Mouse (Mus musculus) right cerebral cortex, postnatal 25 days (tissue): ENCODE results near the gene Gdf3.
"Not testable (repeated sequence)": the region's sequence is repeated elsewhere in the genome, so short reads cannot be mapped to it uniquely, and the experiment has no call there.

Source experiments
- DNase-seq: peaks from one replicate; pipeline ENCODE4 v3.0.0; 2022

Gdf3 gene

DNA sequence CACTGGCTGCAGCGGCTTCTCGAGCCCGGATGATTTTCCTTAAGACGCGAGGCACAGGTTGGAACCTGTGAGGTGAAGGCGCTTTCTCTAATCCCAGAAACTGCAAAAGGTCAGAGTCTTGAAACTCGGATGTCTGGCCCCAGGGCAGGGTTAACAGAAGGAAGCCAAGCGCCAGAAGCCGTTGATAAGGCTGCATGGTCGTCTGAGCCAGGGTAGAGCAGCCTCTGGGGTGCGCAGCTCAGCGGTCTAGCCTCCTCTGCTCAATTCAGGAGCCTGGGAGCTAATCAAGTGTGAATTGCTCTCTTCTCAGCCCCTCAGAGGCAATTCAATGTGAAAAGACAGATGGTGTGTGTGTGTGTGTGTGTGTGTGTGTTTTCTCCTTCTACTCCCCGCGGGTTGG lies at the start of gene Gdf3:
TSS of gene Gdf3 (minus strand) at position 317 of the 400 bp plus-strand sequence.
- DNase-seq: no peak

DNA sequence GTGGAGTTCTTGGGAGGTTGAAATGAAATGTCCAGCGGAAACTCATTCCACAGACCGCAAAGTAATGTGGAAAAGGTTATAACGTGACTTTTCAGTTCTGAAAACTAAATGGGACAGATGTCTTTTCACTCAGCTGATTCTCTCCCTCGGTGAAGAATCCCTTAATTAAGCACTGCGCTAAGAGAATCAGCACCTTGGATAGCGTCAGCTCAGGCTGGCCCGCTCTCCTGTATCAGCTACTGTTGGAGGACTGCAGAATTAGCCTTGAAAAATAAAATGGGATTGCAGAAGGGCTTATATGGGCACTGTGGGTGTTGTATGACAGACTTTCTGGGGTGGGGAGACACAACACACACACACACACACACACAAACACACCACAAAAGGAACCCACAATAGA lies 49.7 kb upstream of the Gdf3 start:
- no peak for DNase-seq

DNA sequence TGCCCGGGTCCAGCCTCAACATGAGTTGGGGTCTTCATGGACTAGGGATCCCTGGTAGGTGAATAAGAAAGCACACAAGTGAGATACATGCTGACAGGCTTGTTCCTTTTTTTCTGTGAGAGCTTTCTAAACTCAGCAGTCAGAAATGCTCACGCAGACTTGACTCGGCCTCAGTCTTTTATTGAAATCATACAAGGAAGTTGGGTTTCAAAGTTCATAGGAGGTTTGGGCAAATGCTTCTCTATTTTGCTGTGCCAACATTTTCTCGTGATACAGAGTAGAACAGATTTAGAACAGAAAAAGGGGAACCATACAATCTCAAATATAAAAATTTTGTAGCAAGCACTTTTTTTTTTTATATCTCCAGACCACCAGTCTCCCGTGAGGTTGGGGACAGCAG lies 47.7 kb upstream of the Gdf3 start:
- no peak for DNase-seq

DNA sequence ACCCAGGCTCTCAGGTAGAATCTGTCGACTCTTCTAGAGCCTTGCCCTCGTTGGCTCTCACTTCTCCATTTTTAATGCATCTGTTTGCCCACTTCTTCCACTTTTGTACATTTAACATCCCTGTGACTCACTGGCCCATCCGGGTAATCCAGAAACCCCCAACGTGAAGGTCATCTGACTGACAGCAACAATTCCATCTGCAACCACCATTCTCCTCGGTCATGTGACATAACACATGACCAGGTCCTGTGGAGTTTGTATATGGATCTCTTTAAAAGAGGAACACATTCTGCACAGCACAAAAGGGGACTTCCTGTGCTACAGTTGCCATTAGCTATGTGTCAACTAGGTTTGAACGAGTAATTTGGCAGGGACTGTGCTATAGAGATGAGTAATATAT lies 44.4 kb upstream of the Gdf3 start:
- no peak for DNase-seq

DNA sequence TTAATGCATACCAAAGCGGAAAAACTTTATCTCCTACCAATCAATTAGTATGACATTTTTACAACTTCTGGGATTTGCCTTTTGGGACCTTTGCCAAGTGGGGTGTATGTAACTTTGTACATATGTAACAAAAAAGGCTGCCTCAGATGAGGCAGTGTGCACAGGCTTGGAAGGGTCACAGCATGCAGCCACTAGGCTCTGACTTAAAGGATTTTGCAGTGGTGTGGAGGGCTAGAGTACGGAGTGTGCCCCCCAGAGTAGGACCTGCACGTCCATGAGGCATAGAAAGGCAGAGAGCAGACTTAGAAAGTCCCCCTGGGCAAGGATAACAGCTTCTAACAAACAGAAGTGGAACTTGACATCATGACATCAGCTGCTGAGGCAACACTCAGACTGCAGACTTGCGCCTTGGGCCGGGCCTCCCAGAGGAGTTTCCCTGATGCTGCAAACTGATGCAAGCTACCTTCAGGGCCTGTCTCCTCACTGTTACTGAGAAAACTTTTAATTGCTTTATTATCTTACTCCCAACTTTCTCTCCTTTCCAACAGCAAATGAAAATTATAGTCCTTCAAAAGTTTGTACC lies 40.6 kb upstream of the Gdf3 start:
- no peak for DNase-seq

DNA sequence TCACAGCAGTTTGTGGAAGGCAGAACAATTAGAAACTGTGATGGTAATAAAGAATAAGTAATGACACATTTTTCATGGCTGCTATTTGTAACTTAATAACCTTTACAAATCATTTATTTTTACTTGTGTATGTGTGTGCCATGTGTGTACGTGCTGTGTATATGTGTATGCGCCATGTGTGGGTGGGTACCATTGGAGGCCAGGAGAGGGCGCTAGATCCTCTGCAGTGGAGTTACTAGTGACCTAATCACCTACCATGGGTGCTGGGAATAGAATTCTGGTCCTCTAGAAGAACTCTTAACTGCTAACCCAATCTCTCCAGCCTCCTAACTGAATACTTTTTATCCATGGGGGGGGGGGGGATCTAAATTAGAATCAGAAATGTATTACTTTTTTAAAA lies 40.0 kb upstream of the Gdf3 start:
- no peak for DNase-seq

DNA sequence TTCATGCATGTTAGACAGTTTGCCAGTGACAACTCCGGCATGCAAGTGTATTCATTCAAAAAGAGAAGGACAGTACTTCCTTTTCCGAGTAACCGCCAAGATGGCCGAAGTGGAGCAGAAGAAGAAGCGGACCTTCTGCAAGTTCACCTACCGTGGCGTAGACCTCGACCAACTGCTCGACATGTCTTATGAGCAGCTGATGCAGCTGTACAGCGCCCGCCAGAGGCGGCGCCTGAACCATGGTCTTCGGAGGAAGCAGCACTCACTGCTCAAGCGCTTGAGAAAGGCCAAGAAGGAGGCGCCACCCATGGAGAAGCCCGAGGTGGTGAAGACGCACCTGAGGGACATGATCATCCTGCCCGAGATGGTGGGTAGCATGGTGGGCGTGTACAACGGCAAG lies 34.3 kb upstream of the Gdf3 start:
- DNase-seq: not testable (repeated sequence)

DNA sequence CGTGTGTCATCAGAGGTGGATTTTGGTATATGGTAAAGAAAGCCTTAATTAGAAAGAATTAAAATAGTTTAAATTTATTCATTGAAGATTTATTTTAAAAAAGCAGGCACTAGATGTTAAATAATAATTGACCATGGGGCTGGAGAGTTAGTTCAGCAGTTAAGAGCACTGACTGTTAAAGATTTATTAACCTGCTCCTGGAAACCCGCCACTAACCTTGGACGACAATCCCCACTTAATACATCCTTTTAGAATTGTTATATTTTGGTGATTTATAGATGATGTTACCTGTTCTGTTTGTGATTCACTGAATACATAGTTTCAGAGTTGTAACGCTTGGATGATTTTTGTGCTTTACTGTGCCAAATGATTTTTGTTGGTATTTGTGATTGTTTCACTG lies 27.7 kb upstream of the Gdf3 start:
- DNase-seq: not testable (repeated sequence)

DNA sequence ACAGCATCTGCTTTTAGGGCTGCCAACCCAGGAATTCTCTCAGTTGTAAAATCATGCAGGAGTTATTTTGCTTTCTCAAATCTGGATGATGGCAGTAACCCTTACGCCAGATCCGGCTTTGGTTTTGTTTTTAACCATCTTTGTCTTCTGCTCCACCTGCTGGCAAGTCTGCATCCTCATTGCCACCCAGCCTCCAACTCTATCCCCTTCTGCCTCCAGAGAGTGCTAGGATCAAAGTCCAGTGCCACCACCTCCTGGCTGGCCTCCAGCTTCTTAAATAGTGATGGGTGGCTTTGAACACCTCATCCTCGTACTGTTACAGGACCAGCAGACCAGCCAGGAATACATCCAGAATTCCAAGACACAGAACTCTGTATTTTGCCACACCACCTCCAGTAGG lies 26.8 kb upstream of the Gdf3 start:
- DNase-seq: no peak

DNA sequence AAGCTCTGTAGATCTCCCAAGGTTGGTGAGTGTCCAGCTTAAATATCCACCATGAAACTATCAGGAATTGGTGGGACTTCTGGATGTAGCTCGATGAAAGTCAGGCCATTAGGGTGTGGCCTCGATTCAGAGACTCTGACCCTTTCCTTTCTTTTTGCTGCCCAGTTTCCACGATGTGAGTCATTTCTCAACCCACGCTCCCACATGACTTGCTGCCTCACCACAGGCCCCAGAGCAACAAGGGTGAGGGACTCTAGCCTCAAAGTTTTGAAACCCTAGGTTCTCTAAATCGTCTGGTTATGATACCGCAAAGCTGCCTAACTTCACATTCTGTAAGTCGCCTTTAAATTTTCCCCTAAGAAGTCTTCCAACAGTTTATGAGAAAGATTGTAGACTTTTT lies 25.4 kb upstream of the Gdf3 start:
- DNase-seq: no peak

DNA sequence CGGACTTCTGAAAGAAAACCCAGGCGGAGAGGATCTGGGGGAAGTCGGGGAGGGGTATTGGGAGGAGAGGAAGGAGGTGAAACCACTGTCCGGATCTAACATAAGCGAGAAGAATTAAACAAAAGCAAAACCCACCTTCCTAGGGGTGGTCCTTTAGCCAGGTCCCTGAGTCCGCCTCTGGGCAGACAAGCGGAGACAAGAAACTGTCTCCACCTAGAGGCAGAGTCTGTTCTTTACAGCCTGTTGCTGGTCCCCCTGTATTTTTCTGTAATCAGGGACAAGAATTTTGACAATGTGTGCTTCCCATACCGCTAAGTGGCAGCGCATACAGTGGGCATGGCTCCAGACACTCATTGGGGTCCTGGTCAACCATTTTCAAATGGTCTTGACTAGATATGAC lies 23.5 kb upstream of the Gdf3 start:
- no peak for DNase-seq

DNA sequence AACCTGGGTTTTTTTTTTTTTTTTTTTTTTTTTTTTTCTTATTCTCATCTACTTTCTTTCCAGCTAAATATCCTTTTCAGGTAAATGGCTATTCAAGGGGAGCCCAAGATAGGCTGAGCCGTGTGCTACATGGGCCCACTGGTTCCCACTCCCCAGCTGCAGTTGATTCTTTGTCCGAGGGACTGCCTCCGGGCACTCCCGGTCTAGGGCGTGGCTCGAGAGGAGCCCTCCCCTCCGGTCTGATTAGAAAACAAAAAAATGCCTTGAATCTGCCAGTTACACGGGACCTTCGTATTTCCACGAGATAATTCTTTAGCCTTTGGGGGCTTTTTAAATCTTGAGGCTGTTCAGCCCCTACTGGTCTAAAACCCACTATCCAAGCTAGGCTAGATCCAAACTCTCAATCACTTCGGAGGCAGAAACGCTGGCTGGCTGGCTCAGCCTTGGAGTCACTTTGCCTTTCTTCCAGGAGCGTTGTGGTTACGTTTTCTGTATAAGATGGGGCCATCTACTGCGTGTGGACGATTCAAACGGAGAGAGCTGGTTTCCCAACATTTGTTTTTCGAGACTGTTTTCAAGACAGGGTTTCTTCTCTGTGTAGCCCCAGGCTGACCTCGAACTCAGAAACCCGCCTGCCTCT lies 17.7 kb upstream of the Gdf3 start:
- no peak for DNase-seq

DNA sequence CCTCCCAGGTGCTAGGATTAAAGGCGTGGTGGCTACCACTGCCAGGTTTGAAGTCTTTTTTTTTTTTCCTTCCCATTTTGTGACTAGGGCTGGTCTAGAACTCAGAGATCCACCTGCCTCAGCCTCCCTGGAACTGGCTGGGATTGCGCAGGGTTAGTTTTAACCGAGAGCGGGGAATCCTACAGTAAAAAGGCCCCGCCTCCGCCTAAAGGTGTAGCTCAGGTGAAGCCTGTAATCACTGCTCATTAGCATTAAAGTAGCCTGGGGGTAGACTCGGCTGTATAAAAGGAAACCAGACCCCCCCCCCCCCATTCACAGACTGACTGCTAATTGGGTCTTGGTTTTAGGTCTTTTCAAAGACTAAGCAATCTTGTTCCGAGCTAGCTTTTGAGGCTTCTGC lies 16.2 kb upstream of the Gdf3 start, which contains the start of gene Dppa3:
TSS of gene Dppa3 (plus strand) at position 301 of the 400 bp plus-strand sequence.
- no peak for DNase-seq

DNA sequence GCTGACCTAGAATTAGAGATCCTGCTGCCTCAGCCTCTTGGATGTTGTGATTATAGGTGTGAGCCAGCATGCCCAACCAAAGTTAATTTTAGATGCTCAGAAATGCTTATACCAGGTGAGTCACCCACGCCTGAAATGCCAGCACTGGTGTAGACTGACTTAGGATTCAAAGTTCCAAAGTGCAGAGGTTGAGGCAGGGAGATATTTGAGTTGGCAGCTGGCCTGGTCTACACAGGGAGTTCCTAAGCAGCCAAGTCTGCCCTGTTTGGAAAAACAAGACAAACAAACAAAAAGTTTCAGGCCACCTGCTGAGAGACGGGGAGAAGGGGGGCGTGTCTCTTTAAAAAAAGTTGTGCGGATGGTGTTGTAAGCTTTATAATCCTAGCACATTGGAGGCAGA lies 15.3 kb upstream of the Gdf3 start:
- no peak for DNase-seq

DNA sequence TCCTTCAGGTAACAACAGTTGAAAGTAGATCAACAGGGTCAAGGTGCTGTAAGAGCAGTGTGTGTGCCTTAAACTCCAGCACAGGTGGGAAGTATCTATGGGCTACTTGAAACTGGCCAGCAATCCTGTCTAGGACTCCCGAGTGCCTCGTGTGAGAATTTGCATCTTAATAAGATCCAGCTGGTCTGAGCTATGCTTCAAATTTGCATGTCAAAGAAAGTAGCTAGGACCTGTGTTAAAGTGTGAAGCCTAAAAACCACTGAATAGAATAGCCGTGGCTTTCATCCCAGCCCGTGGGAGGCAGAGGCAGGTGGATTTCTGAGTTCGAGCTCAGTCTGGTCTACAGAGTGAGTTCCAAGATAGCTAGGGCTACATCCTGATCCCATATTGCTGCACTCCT lies 14.6 kb upstream of the Gdf3 start:
- DNase-seq: no peak

DNA sequence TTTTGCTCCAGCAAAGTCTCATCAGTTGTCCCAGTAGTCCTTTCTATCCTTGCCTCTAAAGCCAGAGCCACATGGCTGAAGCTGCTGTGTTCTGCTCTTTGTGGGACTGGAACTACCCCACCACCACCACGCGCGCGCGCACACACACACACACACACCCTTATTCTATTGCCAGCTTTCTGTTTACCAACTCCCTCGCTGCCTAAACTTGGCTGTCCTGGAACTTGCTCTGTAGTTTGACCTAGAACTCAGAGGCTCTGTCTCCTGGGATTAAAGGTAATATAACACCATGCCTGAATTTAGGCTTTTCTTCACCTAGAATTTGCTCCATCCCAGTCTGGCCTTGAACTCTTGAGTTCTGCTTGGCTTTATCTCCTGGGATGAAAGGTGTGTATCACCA lies 11.2 kb upstream of the Gdf3 start:
- no peak for DNase-seq

DNA sequence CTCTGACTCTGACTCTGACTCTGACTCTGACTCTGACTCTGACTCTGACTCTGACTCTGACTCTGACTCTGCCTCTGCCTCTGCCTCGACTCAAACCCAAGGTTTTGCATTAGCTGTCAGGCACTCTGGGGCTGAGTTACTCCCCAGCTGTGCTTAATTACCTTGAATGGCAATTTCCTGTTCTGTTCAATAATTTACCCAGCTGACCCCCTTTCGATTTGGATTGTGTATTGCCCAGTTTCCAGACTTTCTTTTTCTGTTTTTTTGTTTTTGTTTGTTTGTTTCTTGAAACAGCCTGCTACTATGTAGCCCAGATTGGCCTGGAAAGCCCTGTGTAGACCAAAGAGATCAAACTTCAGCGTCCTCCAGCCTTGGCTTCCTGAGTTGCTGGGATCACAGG lies 6.1 kb upstream of the Gdf3 start:
- no peak for DNase-seq

DNA sequence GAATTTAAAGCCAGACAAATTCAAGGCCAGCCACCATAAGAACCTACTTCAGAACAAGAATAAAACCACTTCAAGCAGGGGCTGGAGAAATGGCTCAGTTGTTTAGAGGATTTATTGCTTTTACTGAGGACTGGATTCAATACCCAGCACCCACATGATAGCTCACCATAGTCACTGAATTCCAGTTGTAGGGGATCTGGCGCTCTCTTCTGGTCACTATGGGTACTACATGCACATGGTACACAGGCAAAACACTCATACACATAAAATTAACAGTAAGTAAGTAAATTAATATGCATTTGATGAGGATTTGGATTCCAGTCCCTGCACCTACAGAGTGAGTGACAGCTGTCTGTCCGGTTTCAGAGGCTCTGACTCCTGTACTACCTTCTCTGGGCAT lies 4.2 kb upstream of the Gdf3 start:
- no peak for DNase-seq

DNA sequence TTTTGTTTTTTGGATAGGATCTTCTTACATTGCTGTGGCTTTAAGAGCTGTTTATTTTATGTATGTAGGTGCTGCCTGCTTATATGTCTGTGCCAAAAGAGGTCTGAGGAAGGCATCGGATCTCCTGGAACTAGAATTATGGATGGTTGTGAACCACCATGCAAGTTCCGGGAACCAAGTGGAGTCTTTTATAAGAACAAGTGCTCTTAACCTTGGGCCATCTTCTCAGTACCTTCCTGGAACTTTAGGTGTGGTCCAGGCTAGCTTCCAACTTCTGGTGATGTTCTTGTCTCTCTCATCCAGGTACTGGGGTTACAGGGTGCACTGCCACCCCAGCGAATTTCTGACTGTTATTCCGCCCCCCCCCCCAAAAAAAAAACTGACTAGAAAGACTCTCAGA lies 2.5 kb upstream of the Gdf3 start:
- no peak for DNase-seq

DNA sequence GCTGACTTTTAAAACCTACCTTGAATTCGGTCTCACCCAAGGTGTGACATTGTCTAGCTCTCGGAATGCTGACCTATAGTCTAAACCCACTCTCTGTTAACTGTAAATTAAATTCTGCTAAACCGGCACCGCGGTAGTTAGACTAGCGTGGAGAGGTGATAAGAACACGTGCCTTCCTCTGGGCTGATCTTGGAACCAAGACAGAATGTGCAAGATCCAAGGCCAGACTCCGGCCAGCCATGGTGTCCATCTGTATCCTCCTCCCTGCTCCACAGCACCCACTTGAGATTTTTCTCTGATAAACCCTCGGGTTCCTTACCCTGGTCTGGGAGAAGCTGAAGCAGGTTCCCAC lies 534 bp downstream of the Gdf3 start:
- DNase-seq: no peak

DNA sequence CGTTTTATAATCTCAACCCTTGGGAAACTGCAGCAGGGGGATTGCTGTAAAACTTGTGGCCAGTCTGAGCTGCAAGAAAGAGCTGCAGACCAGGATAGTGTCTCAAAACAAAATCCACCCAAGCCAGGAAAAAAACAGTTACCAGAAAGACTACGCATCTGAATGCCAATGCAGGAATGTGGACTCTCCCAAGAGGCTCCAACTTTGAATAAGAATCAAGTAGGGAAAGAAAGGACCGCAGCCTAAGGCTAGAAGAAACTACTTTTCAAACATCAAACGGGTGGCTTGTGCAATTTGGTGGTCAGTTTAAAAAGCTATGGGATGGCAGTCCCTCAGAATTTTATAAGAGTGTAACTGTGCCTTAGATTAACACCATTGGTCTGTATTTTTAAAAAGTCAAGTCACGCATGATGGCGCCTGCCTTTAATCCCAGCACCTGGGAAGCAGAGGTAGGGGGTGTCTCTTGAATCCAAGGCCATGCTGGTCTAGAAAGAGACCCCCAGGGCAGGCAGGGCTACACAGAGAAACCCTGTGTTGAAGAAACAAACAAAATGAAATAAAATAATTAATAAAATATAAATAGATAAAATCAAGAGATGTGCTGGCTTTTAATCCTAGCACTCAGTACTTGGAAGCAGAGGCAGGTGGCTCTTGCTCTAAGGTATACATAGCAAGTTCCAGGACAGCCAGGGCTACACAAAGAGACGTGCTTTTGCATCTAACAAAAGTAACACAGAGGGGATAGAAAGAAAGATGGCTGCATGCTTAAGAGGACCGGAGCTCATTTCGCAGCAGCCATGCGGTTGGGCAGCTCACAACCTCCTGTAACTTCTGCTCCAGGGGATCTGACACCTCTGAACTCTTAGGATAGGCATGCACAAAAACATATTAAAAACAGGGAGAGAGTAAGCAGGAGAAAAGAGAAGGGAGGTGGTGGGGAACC lies 1.2 kb downstream of the Gdf3 start:
- DNase-seq: no peak

DNA sequence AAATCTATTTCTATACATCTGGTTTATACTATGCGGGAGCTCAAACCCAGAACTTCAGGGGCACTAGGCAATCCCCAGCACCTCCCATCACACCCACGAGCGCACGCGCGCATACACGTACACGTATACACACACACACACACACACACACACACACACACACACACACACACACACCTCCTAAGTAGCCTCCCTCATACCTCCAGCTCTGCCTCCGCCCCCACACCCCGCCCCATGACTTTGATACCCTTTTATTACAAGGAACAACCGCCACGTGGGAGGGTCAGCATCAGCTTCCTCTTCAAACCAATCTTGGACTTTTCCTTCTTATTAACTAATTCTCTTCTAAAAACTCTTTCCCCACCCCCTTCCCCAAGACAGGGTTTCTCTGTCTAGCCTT lies 2.2 kb downstream of the Gdf3 start:
- no peak for DNase-seq

DNA sequence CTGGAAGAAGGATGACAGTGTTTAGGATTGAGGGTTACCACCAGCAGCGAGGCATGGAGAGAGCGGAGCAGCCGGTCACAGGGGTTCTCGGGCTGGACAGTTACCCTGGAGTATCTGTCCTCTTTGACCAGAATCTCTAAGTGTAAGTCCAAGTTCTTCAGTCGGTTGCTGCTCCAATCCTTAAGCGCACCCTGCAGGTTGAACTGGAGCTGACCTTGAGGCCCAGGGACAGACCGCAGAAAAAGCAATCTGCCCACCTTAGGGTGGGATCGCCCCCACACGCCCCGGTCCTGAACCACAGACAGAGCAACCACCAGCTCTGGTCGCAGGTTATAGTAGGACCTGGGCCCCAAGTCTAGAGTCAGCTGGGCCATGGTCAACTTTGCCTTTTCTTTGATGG lies 3.2 kb downstream of the Gdf3 start:
- no peak for DNase-seq

DNA sequence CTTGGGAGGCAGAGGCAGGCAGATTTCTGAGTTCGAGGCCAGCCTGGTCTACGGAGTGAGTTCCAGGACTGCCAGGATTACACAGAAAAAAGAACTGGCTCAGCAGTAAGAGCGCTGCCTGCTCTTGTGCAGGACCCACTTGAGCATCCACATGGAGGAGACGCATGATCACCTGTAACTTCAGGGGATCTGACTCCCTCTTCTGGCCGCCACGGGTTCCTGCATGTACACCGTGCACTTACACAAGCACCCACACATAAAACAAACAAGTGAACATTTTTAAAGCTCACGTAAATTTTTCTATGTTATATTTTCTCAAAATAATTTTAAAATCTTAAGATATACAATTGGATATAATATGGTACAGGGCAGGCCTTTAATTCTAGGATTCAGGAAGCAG lies 4.4 kb downstream of the Gdf3 start:
- DNase-seq: no peak
